Mouse (Mus musculus) frontal cortex, adult (tissue): ENCODE measurements around the gene H2-Ob.
A peak's percentile ranks its signal among the peaks of the same experiment; 100 is the strongest.

Experiments used
- ATAC-seq: cut with Nextera tagmentation; 2 replicates; pipeline ENCODE4 v1.9.2; 2017; ENCODE audit warnings: mild to moderate bottlenecking, moderate library complexity, mixed read lengths; ENCODE audit not compliant: low TSS enrichment

H2-Ob gene

DNA sequence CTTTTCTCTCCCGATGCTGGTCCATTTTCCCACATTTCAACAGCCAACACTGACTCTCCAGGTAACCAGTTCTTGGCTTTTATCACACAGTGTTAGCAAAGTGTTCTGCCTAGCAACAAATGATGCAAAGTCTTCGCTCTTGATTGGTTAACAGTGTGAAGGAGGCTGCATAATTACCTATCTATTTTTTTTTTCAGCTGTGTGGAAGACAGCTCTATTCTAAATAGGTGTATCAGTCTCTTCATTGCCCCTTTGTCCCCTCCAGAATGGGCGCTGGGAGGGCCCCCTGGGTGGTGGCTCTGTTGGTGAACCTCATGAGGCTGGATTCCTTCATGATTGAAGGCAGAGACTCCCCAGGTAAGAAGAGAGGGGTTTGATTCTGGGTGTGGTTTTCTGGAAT lies at the start of gene H2-Ob:
TSS of gene H2-Ob (plus strand) at position 198 of the 400 bp plus-strand sequence.
- ATAC-seq: peak; percentile 50; the same call in 1 of the 2 replicates

DNA sequence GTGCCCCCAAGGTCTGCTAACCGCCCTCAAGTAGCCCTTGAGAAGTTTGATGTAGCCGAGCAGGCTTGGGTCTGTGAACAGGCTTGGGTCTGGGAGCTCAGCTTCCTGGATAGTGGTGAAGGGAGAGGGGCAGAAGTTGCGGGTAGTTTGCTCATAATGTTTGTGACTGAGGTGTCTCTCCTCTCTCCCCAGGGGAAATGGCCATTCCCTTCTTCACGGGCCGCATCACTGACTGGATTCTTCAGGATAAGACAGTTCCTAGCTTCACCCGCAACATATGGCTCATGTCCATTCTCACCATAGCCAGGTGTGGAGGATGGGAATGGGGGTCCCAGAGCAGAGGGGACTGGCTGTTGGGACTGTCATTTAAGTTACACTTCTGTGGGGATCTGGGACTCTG lies 49.7 kb upstream of the H2-Ob start:
- no peak for ATAC-seq

DNA sequence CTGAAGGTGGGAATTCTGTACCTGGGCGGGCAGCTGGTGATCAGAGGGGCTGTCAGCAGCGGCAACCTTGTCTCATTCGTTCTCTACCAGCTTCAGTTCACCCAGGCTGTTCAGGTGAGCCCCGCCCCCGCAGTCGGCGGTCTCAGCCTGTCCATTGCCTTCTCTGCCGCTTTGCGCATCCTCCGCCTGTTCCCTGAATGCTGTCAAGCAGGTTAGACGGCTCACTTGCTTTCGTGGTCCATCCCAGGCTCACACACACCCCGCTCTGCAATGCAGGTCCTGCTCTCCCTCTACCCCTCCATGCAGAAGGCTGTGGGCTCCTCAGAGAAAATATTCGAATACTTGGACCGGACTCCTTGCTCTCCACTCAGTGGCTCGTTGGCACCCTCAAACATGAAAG lies 45.9 kb upstream of the H2-Ob start:
- ATAC-seq: no peak

- no peak for ATAC-seq
These were observed 45.2 kb upstream of the H2-Ob start for GRCm38 (mm10) chr17:34193468-34193867.

DNA sequence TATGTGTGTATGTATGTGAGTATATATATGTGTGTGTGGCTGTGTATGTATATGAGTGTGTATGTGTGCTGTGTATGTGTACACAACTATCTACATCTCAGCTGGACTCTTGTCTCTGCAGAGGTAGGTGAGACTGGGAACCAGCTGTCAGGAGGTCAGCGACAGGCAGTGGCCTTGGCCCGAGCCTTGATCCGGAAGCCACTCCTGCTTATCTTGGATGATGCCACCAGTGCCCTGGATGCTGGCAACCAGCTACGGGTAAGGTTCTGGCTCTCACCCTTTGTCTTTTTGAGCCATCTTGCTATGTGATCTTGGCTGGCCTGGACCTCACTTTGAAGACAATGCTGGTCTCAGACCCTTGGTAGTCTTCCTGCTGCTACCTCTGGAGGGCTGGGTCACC lies 44.0 kb upstream of the H2-Ob start:
- no peak for ATAC-seq

DNA sequence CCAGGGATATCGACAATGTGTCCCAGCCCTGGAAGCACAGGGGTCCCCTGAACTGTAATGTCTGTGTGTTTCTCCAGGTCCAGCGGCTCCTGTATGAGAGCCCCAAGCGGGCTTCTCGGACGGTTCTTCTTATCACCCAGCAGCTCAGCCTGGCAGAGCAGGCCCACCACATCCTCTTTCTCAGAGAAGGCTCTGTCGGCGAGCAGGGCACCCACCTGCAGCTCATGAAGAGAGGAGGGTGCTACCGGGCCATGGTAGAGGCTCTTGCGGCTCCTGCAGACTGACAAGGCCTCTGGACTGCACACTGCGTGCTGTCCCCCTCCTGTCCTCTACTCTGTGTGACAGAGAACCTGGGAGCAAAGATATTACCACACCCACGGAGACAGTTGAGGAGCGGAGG lies 42.2 kb upstream of the H2-Ob start:
- ATAC-seq: no peak

GRCm38 (mm10) chr17:34196941-34197894 lies 41.5 kb upstream of the H2-Ob start, which contains the start of gene Psmb8:
Gene Psmb8 (plus strand): TSS chr17:34197721.
- peak; percentile 95 for ATAC-seq

DNA sequence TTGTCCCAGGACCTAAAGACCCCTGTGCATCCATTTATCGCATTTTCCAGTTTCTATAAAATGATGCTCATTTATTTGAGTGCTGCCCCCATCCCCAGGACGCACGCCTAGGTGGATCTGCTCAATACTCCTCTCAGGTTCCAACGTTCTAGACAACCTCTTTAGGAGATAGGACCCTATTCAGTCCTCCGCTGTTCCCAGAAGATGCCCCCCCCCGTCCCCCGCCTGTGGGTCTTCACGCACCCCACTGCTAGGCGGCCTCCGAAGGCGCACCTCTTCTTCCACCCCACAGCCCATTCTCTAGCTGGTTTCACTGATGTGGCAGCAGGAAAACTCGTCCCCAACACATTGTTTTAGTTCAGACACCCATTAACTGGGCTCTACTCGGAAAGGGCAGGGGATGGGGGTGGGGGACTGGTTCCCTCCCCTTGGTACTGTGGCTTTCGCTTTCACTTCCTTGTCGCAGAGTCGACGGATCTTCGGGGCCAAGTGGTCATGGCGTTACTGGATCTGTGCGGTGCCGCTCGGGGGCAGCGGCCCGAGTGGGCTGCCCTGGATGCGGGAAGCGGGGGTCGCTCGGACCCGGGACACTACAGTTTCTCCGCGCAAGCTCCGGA lies 40.7 kb upstream of the H2-Ob start:
- ATAC-seq: no peak

DNA sequence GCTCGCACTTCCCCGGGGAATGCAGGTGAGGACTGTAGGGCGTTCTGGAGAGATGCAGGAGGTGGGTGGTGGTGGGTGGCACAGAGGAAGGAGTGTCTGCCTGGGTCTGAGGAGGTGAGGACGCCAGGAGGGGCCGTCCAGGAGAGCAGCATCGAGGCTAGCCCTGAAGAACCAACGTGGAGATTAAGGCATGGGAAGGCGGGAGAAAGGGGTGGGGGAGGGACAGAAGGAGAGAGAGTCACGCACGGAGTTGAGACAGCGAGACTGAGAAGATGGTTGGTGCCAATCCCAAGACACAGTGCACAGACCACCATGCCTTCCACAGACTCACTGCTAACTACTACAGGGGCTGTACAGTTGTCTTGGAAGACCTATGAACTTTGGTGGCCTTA lies 40.2 kb upstream of the H2-Ob start:
- ATAC-seq: no peak

DNA sequence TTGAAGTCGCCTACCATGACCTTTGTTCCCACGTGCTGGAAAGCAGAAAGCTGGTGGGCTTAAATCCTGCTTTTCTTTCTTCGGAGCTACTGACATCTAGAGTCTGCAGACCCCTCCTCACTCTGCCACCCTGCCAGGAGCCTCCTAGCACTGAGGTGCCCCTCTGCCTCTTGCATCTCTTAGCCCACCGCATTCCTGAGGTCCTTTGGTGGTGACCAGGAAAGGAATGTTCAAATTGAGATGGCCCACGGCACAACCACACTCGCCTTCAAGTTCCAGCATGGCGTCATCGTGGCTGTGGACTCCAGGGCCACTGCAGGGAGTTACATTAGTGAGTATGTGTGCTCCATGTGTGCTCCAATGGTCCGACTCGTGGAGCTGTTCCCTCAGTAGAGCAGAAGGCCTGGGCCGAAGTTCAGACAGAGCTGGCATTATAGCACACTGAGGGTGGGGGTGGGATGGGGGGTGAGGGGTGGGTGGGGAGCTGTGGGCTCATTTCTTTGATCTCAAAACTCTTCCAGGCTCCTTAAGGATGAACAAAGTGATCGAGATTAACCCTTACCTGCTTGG lies 39.6 kb upstream of the H2-Ob start:
- ATAC-seq: no peak

DNA sequence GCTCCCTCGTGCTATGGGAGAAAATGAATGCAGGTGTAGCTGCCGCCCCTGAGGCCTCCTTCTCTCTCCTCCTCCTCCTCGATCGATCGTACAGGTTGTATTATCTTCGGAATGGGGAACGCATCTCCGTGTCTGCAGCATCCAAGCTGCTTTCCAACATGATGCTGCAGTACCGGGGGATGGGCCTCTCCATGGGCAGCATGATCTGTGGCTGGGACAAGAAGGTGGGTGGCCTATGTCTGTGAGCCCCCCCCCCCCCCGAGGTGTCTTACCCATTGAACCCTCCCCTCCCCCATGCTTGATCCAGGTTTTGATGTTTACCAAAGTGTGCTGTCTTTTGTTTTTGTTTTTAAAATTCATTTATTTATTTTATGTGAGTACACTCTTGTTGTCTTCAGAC lies 38.7 kb upstream of the H2-Ob start:
- ATAC-seq: no peak

DNA sequence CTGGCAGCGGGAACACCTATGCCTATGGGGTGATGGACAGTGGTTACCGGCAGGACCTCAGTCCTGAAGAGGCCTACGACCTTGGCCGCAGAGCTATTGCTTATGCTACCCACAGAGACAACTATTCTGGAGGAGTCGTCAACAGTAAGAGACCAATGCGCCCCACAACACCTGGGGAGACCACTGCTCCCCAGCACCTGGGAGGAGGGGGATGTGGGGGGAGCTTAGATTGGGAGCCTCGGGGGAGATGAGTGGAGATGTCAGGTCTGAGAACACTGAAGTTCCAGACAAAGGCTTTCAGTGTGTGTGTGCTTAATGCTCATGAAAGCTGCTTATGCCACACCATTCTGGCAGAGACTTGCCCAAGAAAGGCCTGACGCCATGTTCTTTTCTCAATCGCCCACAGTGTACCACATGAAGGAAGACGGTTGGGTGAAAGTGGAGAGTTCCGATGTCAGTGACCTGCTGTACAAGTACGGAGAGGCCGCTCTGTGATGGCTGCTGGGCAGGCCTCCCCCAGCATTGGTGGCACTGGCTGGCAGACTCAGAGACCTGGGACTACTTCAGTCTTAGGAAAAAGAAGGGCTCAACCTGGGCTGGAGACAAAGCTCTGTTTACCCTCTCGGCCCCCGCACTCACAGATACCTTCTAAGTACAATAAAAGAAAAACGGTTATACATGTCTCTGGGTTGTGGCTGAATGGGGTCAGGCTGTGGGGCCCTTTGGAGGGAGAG lies 37.8 kb upstream of the H2-Ob start:
- ATAC-seq: no peak

DNA sequence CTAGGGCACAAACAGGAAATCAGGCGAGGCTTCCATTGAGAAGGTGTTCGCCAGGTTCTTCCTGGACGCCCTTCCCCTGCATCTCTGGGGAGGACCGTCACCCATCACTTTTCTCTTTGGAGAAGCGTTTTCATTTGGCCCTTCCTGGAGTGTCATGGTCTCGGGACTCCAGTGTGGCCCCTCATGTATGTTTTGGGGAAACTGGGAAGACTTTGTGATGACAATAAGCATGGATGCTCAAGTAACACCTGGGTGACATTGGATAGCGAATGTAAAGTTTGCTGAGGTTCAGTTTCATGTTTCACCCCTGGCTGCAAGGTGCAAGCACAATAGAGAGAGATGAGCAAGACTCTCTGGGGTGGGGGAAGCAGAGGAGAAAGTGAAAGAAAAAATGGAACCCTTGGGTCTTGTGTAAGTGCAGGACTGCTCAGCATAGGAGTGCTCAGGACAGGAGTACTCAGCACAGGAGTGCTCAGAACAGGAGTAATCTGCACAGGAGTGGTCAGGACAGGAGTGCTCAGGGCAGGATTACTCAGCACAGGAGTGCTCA lies 37.1 kb upstream of the H2-Ob start:
- no peak for ATAC-seq

DNA sequence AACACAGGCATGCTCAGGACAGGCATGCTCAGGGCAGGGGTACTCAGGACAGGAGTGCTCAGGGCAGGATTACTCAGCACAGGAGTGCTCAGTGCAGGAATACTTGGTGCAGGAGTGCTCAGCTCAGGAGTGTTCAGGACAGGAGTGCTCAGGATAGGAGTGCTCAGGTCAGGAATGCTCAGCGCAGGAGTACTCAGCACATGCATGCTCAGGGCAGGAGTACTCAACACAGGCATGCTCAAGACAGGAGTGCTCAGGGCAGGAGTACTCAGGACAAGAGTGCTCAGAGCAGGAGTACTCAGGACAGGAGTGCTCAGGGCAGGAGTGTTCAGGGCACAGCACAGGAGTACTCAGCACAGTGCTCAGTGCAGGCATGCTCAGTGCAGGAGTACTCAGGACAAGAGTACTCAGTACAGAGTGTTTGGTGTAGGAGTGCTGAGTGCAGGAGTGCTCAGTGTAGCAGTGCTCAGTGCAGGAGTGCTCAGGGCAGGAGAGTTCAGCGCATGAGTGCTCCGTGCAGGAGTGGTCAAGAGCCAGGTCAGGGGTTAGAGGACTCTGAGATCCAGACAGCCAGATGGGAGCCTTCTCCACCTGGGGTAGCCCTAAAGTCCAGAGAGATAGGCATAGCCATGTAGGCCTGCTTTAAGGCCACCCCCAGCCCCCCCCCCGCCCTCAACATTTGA lies 35.8 kb upstream of the H2-Ob start:
- no peak for ATAC-seq

GRCm38 (mm10) chr17:34203444-34203843 lies 35.3 kb upstream of the H2-Ob start, which contains the start of gene Tap2:
Gene Tap2 (plus strand): TSS chr17:34203527.
- ATAC-seq: no peak

GRCm38 (mm10) chr17:34204303-34205010 lies 34.2 kb upstream of the H2-Ob start:
- peak; percentile 75 for ATAC-seq

GRCm38 (mm10) chr17:34205021-34205745 lies 33.5 kb upstream of the H2-Ob start:
- ATAC-seq: peak; percentile 73; the same call in 1 of the 2 replicates

DNA sequence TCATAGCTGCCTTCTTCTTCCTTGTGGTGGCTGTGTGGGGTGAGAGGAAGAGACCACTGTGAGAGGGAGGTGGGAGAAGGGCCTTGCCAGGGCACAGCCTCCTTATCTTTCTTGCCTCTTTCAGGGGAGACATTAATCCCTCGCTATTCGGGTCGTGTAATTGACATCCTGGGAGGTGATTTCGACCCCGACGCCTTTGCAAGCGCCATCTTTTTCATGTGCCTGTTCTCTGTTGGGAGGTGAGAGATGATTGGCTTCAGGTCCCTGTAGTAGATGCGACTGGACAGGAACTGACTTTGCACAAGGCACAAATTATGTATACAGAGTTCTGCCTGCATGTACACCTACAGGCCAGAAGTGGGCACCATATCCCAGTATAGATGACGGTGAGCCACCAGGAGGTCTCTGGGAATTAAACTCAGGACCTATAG lies 32.9 kb upstream of the H2-Ob start:
- peak; percentile 70 for ATAC-seq

GRCm38 (mm10) chr17:34206731-34207130 lies 32.0 kb upstream of the H2-Ob start:
- ATAC-seq: no peak

DNA sequence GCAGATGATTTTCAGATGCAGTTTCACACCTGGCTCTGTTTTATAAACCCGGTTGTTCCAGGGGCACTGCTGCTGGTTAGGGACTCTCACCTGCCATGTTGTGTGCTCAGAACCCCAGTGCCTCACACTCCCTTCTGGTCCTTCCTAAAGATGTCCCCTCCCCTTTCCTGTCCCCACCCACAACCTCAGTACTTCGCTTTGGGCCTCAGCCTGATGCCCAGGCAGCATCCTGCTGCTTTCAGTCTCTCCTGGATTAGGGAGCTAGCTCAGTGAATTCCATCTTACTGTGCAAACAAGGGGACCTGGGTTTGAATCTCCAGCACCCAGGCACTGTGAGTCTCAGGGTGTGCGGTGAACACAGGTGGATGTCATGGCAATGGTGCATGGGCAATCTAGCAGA lies 31.2 kb upstream of the H2-Ob start:
- no peak for ATAC-seq
